Mouse (Mus musculus): ENCODE data around the gene Xpnpep1. TPM values are rescaled to one million over a fixed set of nuclear protein-coding genes. Genes with fewer than 3 reads are reported as not detected.

Xpnpep1 gene
- polyA plus RNA-seq, 1 experiment from 2014 or later, result 146 TPM

GRCm38 (mm10) chr19:53010941-53011340 lies 29.1 kb downstream of the Xpnpep1 start:
- WGBS, result 33% methylated on average over 5 of the region's 5 CpGs
- Histone ChIP-seq H3K9ac (0 out of 2 replicates have a peak overlapping the region, but pooled peaks have one; percentile 40), H3K4me3 (no peak overlapping the region), H3K4me1 (peaks cover 72% of the 10 kb centered on the region), H3K9me3 (no peaks in the 10 kb centered on the region), H3K27ac (peak overlapping the region; percentile 83), H3K36me3 (peaks cover 34% of the 10 kb centered on the region), H3K4me2 (no peak overlapping the region), H3K27me3 (no peaks in the 10 kb centered on the region)
- no peak for ATAC-seq (ENCODE audit: insufficient number of reproducible peaks, insufficient read depth, low FRiP score, low TSS enrichment, low read depth)

DNA sequence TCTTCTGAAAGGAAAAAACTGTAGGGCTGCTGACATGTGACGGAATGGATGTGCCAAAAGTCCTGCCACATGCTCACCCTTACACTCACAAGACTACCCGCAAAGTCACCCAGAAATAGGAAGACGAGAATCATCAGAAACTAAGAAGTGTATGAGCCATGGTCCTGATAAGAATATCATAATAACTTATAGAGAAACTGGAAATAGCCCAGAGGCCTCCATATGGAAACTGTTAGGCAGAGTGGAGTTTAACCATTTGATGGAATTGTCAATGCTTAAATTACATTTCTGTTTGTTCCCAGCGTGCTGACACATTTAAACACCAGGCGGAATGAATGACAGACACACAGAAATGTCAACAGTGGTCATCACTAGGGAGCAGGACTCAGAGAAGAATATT lies 31.1 kb downstream of the Xpnpep1 start:
- no peaks in the 10 kb centered on the region for H3K27me3 ChIP-seq
- no peaks in the 10 kb centered on the region for H3K9me3 ChIP-seq
- H3K4me3 ChIP-seq, result no peak overlapping the region
- peaks cover 64% of the 10 kb centered on the region for H3K4me1 ChIP-seq
- ATAC-seq (ENCODE audit: insufficient number of reproducible peaks, insufficient read depth, low FRiP score, low TSS enrichment, low read depth), result no peak
- peaks cover 46% of the 10 kb centered on the region for H3K36me3 ChIP-seq
- H3K4me2 ChIP-seq, result no peak overlapping the region
- H3K9ac ChIP-seq, result no peak overlapping the region
- peak overlapping the region; percentile 83 for H3K27ac ChIP-seq
- WGBS, result 27% methylated on average over 5 of the region's 5 CpGs

DNA sequence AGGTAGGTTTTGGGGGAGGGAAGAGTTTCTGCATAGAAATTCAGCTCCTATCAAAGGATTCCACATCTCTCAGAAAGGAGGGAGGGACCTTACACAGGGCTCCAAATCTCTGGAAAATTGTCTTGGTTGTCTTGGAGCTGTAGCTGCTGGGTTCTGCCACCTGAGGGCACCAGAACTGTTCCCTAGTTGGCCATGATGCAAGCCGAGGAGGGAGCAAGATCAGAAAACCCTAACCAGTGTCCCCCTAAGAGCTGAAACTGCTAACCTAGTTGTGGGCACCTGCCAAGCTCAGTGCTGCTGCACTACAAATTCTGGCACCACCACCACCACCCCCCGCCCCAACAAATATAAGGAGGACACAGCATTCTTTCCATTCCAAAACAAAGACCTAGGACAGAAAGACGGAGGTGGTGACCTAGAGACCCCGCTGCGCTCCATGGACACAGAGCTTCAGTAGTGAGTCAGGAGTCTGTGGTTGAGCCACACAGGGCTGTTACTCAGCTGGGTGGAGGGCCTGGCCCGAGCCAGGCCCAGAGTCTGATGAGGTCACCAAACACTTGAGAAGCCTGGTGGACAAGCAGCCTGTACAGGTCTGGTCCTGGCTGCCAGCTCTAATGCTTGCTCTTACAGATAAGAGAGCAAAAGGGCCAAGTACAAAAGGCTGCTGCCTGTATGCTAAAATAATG lies 31.9 kb downstream of the Xpnpep1 start:
- Histone ChIP-seq H3K36me3 (peaks cover 53% of the 10 kb centered on the region), H3K4me1 (peaks cover 58% of the 10 kb centered on the region)
- ATAC-seq (ENCODE audit: insufficient number of reproducible peaks, insufficient read depth, low FRiP score, low TSS enrichment, low read depth), result no peak

GRCm38 (mm10) chr19:53005978-53006377 lies 34.0 kb downstream of the Xpnpep1 start:
- ATAC-seq (ENCODE audit: insufficient number of reproducible peaks, insufficient read depth, low FRiP score, low TSS enrichment, low read depth), result no peak
- Histone ChIP-seq H3K4me1 (peaks cover 36% of the 10 kb centered on the region), H3K9ac (no peak overlapping the region), H3K4me2 (no peak overlapping the region), H3K27ac (no peak overlapping the region), H3K36me3 (peaks cover 65% of the 10 kb centered on the region), H3K4me3 (no peak overlapping the region), H3K9me3 (no peaks in the 10 kb centered on the region), H3K27me3 (no peaks in the 10 kb centered on the region)
- whole genome bisulfite sequencing, result 96% methylated on average over 19 of the region's 19 CpGs

More for the DNA sequence above, 31.9 kb downstream of the Xpnpep1 start:
- Histone ChIP-seq H3K27me3 (no peaks in the 10 kb centered on the region), H3K9ac (no peak overlapping the region), H3K9me3 (no peaks in the 10 kb centered on the region), H3K4me2 (no peak overlapping the region), H3K27ac (peak overlapping the region; percentile 83), H3K4me3 (no peak overlapping the region)
- WGBS, result 56% methylated on average over 6 of the region's 6 CpGs

DNA sequence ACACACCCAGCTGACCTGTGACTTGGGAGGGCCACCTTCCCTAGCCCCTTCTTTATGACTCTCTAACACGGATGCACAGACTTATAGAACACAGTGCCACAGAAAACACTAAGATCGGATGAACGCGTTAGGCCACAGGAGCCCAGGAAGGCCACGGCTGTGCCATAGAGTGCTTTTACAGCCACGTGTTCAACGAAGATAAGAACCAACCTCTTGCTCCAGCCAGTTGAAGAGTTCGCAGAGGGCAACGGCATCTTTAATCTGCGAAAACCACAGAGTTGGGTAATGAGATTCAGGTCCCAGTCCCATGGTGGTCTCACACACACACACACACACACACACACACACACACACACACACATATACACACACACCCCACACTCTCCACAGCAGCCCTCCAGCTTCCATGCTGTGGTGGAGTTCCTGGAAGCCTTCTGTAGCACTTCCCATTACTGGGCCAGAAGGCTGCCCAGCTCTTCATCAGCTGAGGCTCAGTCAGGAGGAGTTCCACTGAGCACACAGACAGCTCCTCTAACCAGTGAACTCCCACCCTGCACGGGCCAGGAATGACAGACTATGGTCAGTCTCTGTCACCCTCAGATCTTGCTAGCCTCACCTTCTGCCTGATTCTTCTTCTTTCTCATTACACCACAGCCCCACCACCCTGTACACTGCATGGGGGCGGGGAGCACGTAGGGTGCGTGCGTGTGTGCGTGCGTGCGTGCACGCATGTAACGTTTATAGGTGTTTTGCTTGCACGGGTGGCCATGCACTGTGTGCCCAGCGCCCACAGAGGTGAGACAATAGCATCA lies 36.3 kb downstream of the Xpnpep1 start:
- H3K4me2 ChIP-seq, result no peak overlapping the region
- no peak for ATAC-seq (ENCODE audit: insufficient number of reproducible peaks, insufficient read depth, low FRiP score, low TSS enrichment, low read depth)
- H3K4me3 ChIP-seq, result no peak overlapping the region
- peaks cover 82% of the 10 kb centered on the region for H3K36me3 ChIP-seq
- no peak overlapping the region for H3K9ac ChIP-seq
- peaks cover 14% of the 10 kb centered on the region for H3K4me1 ChIP-seq
- 91% methylated on average over 22 of the region's 22 CpGs for WGBS
- no peaks in the 10 kb centered on the region for H3K9me3 ChIP-seq
- no peaks in the 10 kb centered on the region for H3K27me3 ChIP-seq
- H3K27ac ChIP-seq, result no peak overlapping the region

- H3K9me3 ChIP-seq, result no peaks in the 10 kb centered on the region
- H3K36me3 ChIP-seq, result peaks cover 93% of the 10 kb centered on the region
- no peak overlapping the region for H3K4me2 ChIP-seq
- 0 out of 2 replicates have a peak, but pooled peaks cover 2% of the 10 kb centered on the region for H3K4me1 ChIP-seq
- no peak overlapping the region for H3K4me3 ChIP-seq
- no peaks in the 10 kb centered on the region for H3K27me3 ChIP-seq
- H3K27ac ChIP-seq, result no peak overlapping the region
- 89% methylated on average over 23 of the region's 23 CpGs for WGBS
- H3K9ac ChIP-seq, result no peak overlapping the region
- no peak for ATAC-seq (ENCODE audit: insufficient number of reproducible peaks, insufficient read depth, low FRiP score, low TSS enrichment, low read depth)
Measured at GRCm38 (mm10) chr19:53002166-53003095, 37.6 kb downstream of the Xpnpep1 start.

DNA sequence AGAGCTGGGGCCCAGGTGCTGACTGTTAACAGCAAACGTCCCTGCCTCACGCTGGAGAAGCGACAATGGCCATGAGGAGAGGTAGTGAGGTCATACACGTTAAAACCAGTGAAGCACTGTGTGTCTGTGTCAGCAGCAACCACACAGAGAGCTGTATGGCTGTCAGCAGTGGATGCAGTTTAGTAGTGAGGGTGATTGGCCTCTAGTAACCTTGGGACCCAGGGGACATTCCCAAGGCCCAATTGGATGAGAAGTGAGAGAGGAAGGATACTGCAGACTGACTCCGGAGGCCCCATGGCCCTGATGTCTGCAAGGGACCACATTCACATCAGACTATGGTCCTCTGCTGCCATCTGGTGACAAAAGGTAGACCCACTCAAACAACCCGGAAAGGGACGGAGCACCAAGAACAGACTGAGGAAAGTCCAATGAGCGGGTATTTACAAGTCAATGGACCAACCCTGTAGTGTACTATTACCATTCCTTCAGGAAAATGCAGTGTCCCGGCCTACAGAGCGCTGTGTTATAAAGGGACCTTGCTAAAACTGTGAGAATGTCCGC lies 47.1 kb downstream of the Xpnpep1 start:
- no peak overlapping the region for H3K4me2 ChIP-seq
- 74% methylated on average over 11 of the region's 11 CpGs for WGBS
- H3K27me3 ChIP-seq, result no peaks in the 10 kb centered on the region
- H3K4me1 ChIP-seq, result no peaks in the 10 kb centered on the region
- H3K27ac ChIP-seq, result no peak overlapping the region
- H3K4me3 ChIP-seq, result no peak overlapping the region
- H3K36me3 ChIP-seq, result peaks cover 71% of the 10 kb centered on the region
- H3K9ac ChIP-seq, result no peak overlapping the region
- peak; percentile 15; the same call in 1 of the 2 replicates for ATAC-seq (ENCODE audit: insufficient number of reproducible peaks, insufficient read depth, low FRiP score, low TSS enrichment, low read depth)
- no peaks in the 10 kb centered on the region for H3K9me3 ChIP-seq

DNA sequence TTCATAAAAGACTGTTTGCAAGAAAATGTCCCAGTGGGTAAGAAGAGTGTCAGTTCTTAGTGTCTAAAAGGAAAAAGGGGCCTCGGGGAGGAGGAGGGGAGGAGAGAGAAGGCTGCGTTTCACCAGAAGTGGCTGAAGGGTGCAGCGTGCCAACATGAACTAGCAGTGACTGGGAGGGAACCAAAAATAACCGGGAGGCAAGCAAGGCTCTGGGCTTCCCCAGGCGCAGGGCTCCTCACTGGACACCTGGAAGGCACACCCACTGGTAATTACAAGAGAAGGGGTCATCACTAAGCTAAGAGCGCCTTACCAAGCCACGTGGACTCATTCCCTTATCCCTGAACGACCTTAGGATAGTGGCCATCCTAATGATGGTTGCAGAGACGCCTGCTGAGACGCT lies 48.1 kb downstream of the Xpnpep1 start:
- Histone ChIP-seq H3K9ac (no peak overlapping the region), H3K4me3 (no peak overlapping the region), H3K4me2 (no peak overlapping the region), H3K4me1 (no peaks in the 10 kb centered on the region), H3K27ac (no peak overlapping the region), H3K36me3 (peaks cover 61% of the 10 kb centered on the region), H3K27me3 (no peaks in the 10 kb centered on the region), H3K9me3 (no peaks in the 10 kb centered on the region)
- WGBS, result 90% methylated on average over 10 of the region's 10 CpGs
- no peak for ATAC-seq (ENCODE audit: insufficient number of reproducible peaks, insufficient read depth, low FRiP score, low TSS enrichment, low read depth)

- H3K36me3 ChIP-seq, result no peaks in the 10 kb centered on the region
- H3K4me2 ChIP-seq, result no peak overlapping the region
- H3K9ac ChIP-seq, result no peak overlapping the region
- no peaks in the 10 kb centered on the region for H3K9me3 ChIP-seq
- H3K27me3 ChIP-seq, result no peaks in the 10 kb centered on the region
- H3K4me3 ChIP-seq, result no peak overlapping the region
- WGBS, result 77% methylated on average over 12 of the region's 12 CpGs
- no peak for ATAC-seq (ENCODE audit: insufficient number of reproducible peaks, insufficient read depth, low FRiP score, low TSS enrichment, low read depth)
- H3K4me1 ChIP-seq, result no peaks in the 10 kb centered on the region
- H3K27ac ChIP-seq, result no peak overlapping the region
Measured at GRCm38 (mm10) chr19:52979020-52979711, 60.8 kb downstream of the Xpnpep1 start.

DNA sequence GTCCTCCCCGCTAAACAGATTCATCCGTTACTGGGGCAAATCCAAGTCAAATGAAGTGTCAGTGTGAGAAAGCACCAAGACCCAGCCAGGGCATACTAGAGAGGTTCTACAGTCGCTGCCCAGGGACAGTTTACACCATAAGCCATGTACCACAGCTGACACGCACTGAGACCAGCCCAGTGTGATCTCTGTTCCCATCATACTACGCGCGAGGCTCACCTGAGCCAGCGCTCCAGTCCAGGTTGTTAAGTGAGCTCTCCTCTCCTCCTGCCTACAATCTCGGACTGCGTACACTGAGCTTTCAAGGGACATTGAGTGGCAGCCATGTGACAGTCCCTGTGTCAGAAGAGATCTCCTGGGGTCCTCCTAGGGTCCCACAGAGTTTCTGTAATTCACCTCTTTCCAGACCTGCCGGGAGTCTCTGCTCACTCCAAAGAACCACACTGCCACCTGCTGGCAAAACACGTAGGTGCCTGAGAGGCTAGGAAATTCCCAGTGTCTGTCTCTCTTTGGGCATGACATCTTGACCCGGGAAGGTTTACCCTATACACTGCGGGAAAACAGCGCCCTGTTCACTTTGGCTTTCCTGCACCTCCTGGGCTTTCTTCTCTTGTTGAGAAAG lies 64.3 kb downstream of the Xpnpep1 start:
- Histone ChIP-seq H3K4me3 (no peak overlapping the region), H3K9ac (no peak overlapping the region), H3K27ac (no peak overlapping the region), H3K9me3 (no peaks in the 10 kb centered on the region), H3K4me2 (no peak overlapping the region), H3K4me1 (no peaks in the 10 kb centered on the region), H3K27me3 (no peaks in the 10 kb centered on the region), H3K36me3 (no peaks in the 10 kb centered on the region)
- no peak for ATAC-seq (ENCODE audit: insufficient number of reproducible peaks, insufficient read depth, low FRiP score, low TSS enrichment, low read depth)
- 51% methylated on average over 15 of the region's 15 CpGs for WGBS

All from embryonic facial prominence, embryonic 13.5 days (tissue).